Mouse (Mus musculus) forebrain, embryonic 10.5 days (tissue): ENCODE measurements around the gene Elmo2. TPM values are rescaled to one million over a fixed set of nuclear protein-coding genes. Genes with fewer than 3 reads are reported as not detected.
A peak's percentile ranks its signal among the peaks of the same experiment; 100 is the strongest.

Experiments used
- DNase-seq: peaks from one replicate; pipeline ENCODE4 v3.0.0-alpha.2; 2017; ENCODE audit warnings: low spot score; ENCODE audit errors: extremely low spot score
- H3K27ac ChIP-seq: fragments of 300-500 bp; sonication (generic); 2 replicates; pipeline ENCODE4 v1.5.1; 2016; ENCODE audit warnings: mild to moderate bottlenecking
- H3K27me3 ChIP-seq: fragments of 300-500 bp; sonication (generic); 2 replicates; pipeline ENCODE4 v1.6.1; 2016; ENCODE audit warnings: mild to moderate bottlenecking; ENCODE audit not compliant: poor library complexity, severe bottlenecking
- H3K36me3 ChIP-seq: fragments of 300-500 bp; sonication (generic); replicated peaks from 2 replicates; pipeline ENCODE4 v1.6.1; 2016; ENCODE audit warnings: mild to moderate bottlenecking, moderate library complexity
- H3K4me1 ChIP-seq: fragments of 300-500 bp; sonication (generic); 2 replicates; pipeline ENCODE4 v1.6.1; 2016
- H3K4me3 ChIP-seq: fragments of 300-500 bp; sonication (generic); 2 replicates; pipeline ENCODE4 v1.5.1; 2016; ENCODE audit warnings: mild to moderate bottlenecking, moderate library complexity
- H3K9me3 ChIP-seq: fragments of 300-500 bp; sonication (generic); 2 replicates; pipeline ENCODE4 v1.6.1; 2016; ENCODE audit warnings: mild to moderate bottlenecking, moderate library complexity
- WGBS: fragments of 180-500 bp; shearing (Covaris S2); methylation state at CpG from one replicate; pipeline ENCODE4 v1.1.7; 2016; 5-methylcytosine and 5-hydroxymethylcytosine counted together
- polyA plus RNA-seq: library from polyadenylated mRNA; unstranded; fragments of >200 nt; fragmentation: Nextera tagmentation; extraction: Ambion mirVana; gene quantifications from 2 replicates; pipeline ENCODE4 v1.2.1, GENCODE M21; 2016

Elmo2 gene
- polyA plus RNA-seq: 83.7 and 86.4 TPM in 2 replicates

GRCm38 (mm10) chr2:165326304-165327190 lies at the start of gene Elmo2:
Gene Elmo2, minus strand, starts transcription at chr2:165326479.
- H3K27me3 ChIP-seq: peaks cover 16% of the 10 kb centered on the region
- WGBS: under 1% methylated on average over 55 of the region's 55 CpGs
- H3K27ac ChIP-seq: peak within 1 kb of the TSS; percentile 91
- no peaks in the 10 kb centered on the region; the same call in 1 of the 2 replicates for H3K9me3 ChIP-seq
- H3K4me3 ChIP-seq: peak within 1 kb of the TSS; percentile 95
- peaks cover 61% of the 10 kb centered on the region for H3K4me1 ChIP-seq
- peak; percentile 95 for DNase-seq
- peaks cover 12% of the 10 kb centered on the region for H3K36me3 ChIP-seq

DNA sequence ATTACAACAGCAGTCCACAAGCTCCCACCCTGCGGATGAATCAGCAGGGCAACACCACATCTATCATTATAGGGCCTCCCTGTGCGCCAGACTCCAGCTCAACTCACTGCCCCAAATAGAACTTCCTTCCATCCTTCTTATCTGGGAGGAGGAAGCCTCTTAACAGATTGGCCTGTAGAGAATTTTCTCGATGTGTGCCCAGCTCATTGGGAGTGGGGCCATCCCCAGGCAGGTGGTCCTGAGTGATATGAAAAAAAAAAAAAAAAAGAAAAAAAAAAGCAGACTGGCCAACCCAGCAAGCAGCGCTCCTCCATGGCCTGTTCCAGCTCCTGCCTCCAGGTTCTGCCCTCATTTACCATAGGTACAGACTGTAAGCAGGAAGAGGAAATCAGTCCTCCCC lies 49.7 kb upstream of the Elmo2 start:
- Histone ChIP-seq H3K27ac (no peak overlapping the region), H3K36me3 (peaks cover 69% of the 10 kb centered on the region), H3K9me3 (peaks cover 13% of the 10 kb centered on the region), H3K4me3 (no peak overlapping the region), H3K4me1 (peaks cover 27% of the 10 kb centered on the region), H3K27me3 (no peaks in the 10 kb centered on the region)
- WGBS: 86% methylated on average over 4 of the region's 4 CpGs
- no peak for DNase-seq

GRCm38 (mm10) chr2:165375478-165375877 lies 49.2 kb upstream of the Elmo2 start:
- Histone ChIP-seq H3K4me3 (no peak overlapping the region), H3K9me3 (peaks cover 8% of the 10 kb centered on the region), H3K27ac (no peak overlapping the region), H3K36me3 (peaks cover 64% of the 10 kb centered on the region), H3K4me1 (peaks cover 32% of the 10 kb centered on the region), H3K27me3 (no peaks in the 10 kb centered on the region)
- WGBS: 86% methylated on average over 5 of the region's 5 CpGs
- no peak for DNase-seq

GRCm38 (mm10) chr2:165371066-165371465 lies 44.8 kb upstream of the Elmo2 start:
- DNase-seq: no peak
- 28% methylated on average over 3 of the region's 3 CpGs for WGBS

GRCm38 (mm10) chr2:165370348-165370747 lies 44.1 kb upstream of the Elmo2 start:
- Histone ChIP-seq H3K27ac (no peak overlapping the region), H3K27me3 (peaks cover 23% of the 10 kb centered on the region), H3K4me1 (peaks cover 52% of the 10 kb centered on the region), H3K36me3 (peaks cover 13% of the 10 kb centered on the region), H3K9me3 (no peaks in the 10 kb centered on the region), H3K4me3 (no peak overlapping the region)
- DNase-seq: no peak
- WGBS: 81% methylated on average over 3 of the region's 3 CpGs

More at GRCm38 (mm10) chr2:165371066-165371465, 44.8 kb upstream of the Elmo2 start:
- Histone ChIP-seq H3K36me3 (peaks cover 20% of the 10 kb centered on the region), H3K27me3 (peaks cover 20% of the 10 kb centered on the region), H3K27ac (0 out of 2 replicates have a peak overlapping the region, but pooled peaks have one; percentile 4), H3K4me3 (no peak overlapping the region), H3K4me1 (peaks cover 59% of the 10 kb centered on the region), H3K9me3 (no peaks in the 10 kb centered on the region)

DNA sequence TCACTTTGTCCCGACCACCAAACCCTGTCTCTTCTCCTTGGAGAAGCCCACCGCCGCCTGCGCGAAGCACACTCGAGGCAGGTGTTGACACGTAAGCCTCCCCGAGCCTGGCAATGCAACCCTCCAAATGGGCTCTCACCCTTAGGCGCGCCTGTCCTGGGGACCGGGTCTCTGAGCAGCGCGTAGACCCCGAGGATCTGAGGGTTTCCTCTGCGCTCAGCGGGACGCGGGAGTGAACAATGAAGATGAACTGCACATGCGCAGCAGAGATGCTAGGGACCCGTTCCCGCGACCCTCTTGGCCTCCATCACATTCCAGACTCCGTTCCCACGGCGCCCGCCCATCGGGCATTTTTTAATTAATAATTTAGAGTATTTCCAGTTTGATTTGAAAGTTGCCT lies 42.2 kb upstream of the Elmo2 start, which contains the start of gene Zfp663:
Gene Zfp663, minus strand, starts transcription at position 234 of the 400 bp plus-strand sequence.
- WGBS: under 1% methylated on average over 27 of the region's 27 CpGs
- Histone ChIP-seq H3K27me3 (peaks cover 41% of the 10 kb centered on the region), H3K27ac (peak within 1 kb of the TSS; percentile 92), H3K4me1 (peaks cover 61% of the 10 kb centered on the region), H3K4me3 (peak within 1 kb of the TSS; percentile 64), H3K36me3 (no peaks in the 10 kb centered on the region), H3K9me3 (no peaks in the 10 kb centered on the region)
- DNase-seq: peak; percentile 82

DNA sequence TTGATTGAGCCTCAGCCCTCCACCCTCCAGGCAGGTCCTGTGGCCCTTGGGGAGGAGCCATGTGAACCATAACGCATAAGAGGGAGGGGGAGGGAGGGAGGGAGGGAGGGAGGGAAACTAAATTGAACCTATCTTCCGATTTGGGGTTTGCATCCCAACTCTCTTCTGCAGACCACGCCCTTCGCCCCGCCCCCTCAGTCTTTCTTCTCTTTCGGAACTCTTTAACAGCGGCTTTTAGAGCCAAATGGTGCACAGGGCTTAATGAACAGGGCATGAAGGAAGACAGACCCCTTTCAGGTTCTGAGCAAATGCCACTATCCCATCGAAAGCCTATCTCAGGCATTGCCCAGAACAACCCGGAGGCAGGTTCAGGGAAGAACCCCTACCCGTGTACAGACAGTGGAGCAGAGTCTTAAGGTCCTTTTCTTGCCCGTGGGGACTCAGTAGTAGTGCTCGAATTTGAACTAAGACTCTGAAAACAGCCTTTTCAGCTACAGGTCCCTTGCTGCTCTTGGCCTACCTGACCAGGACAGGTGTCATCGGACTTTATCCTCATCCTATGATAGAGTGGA lies 41.7 kb upstream of the Elmo2 start:
- H3K36me3 ChIP-seq: no peaks in the 10 kb centered on the region
- 2% methylated on average over 12 of the region's 13 CpGs for WGBS
- peak; percentile 70 for DNase-seq
- peak overlapping the region; percentile 92 for H3K27ac ChIP-seq
- no peaks in the 10 kb centered on the region for H3K9me3 ChIP-seq
- H3K4me3 ChIP-seq: peak overlapping the region; percentile 64
- peaks cover 47% of the 10 kb centered on the region for H3K27me3 ChIP-seq
- peaks cover 57% of the 10 kb centered on the region for H3K4me1 ChIP-seq

GRCm38 (mm10) chr2:165367047-165367520 lies 40.8 kb upstream of the Elmo2 start:
- DNase-seq: no peak

GRCm38 (mm10) chr2:165364334-165365091 lies 38.2 kb upstream of the Elmo2 start:
- 16% methylated on average over 21 of the region's 21 CpGs for WGBS
- no peaks in the 10 kb centered on the region for H3K9me3 ChIP-seq
- peaks cover 48% of the 10 kb centered on the region for H3K4me1 ChIP-seq
- H3K4me3 ChIP-seq: peak overlapping the region; percentile 1; the same call in 1 of the 2 replicates
- no peaks in the 10 kb centered on the region for H3K36me3 ChIP-seq
- H3K27me3 ChIP-seq: peaks cover 63% of the 10 kb centered on the region
- DNase-seq: peak; percentile 72
- H3K27ac ChIP-seq: no peak overlapping the region

More at GRCm38 (mm10) chr2:165367047-165367520, 40.8 kb upstream of the Elmo2 start:
- no peaks in the 10 kb centered on the region for H3K9me3 ChIP-seq
- H3K4me1 ChIP-seq: peaks cover 55% of the 10 kb centered on the region
- no peaks in the 10 kb centered on the region for H3K36me3 ChIP-seq
- H3K27me3 ChIP-seq: peaks cover 55% of the 10 kb centered on the region
- H3K27ac ChIP-seq: peak overlapping the region; percentile 92
- 5% methylated on average over 6 of the region's 8 CpGs for WGBS
- peak overlapping the region; percentile 64 for H3K4me3 ChIP-seq

GRCm38 (mm10) chr2:165363282-165363681 lies 37.0 kb upstream of the Elmo2 start:
- Histone ChIP-seq H3K4me3 (no peak overlapping the region), H3K27ac (no peak overlapping the region), H3K9me3 (no peaks in the 10 kb centered on the region), H3K27me3 (peaks cover 63% of the 10 kb centered on the region), H3K36me3 (no peaks in the 10 kb centered on the region), H3K4me1 (peaks cover 35% of the 10 kb centered on the region)
- DNase-seq: no peak
- 91% methylated on average over 6 of the region's 6 CpGs for WGBS

DNA sequence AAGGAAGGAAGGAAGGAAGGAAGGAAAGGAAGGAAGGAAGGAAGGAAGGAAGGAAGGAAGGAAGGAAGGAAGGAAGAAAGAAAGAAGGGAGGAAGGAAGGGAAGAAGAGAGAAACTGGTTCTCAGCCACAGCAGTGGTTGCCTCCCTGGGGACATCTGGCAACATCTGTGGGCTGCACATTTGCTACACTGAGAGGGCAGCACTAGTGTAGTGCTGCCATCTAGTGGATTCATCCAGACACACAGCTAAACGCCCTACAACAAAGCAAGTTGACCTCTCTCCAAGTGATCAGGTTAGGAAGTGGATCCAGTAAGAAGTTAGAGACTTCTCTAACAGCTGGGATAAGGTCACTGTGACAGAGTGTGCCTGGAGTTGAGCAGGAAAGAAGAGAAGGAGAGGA lies 34.6 kb upstream of the Elmo2 start:
- DNase-seq: peak; percentile 66
- WGBS: 3% methylated on average over 1 of the region's 1 CpGs
- peaks cover 43% of the 10 kb centered on the region for H3K27me3 ChIP-seq

More for the DNA sequence above, 34.6 kb upstream of the Elmo2 start:
- no peak overlapping the region for H3K27ac ChIP-seq
- H3K4me3 ChIP-seq: no peak overlapping the region
- H3K4me1 ChIP-seq: peaks cover 17% of the 10 kb centered on the region
- peaks cover 6% of the 10 kb centered on the region; the same call in 1 of the 2 replicates for H3K9me3 ChIP-seq
- 0 out of 2 replicates have a peak, but pooled peaks cover under 1% of the 10 kb centered on the region for H3K36me3 ChIP-seq
